Mouse (Mus musculus): Measurements from ENCODE around the gene Rita1. TPM values are rescaled to one million over a fixed set of nuclear protein-coding genes. Genes with fewer than 3 reads are reported as not detected.
A peak's percentile ranks its signal among the peaks of the same experiment; 100 is the strongest.

Gene Rita1
- polyA plus RNA-seq, 1 experiment = 8.0 TPM

GRCm38 (mm10) chr5:120604839-120605238 is 7.5 kb downstream of the Rita1 start:
- Histone ChIP-seq H3K27me3 (ENCODE audit: control insufficient read depth, insufficient read depth, low read length) (no peaks in the 10 kb centered on the region), H3K4me1 (ENCODE audit: control insufficient read depth, insufficient read depth, insufficient read length) (no peaks in the 10 kb centered on the region; the same call in 1 of the 2 replicates), H3K27ac (ENCODE audit: insufficient read depth, low read length) (no peak overlapping the region), H3K36me3 (ENCODE audit: control insufficient read depth, insufficient read depth, low read length) (no peaks in the 10 kb centered on the region), H3K4me3 (ENCODE audit: extremely low read depth, insufficient read depth, insufficient read length) (no peak overlapping the region)
- 3% methylated on average over 6 of the region's 6 CpGs for WGBS
- TF ChIP-seq POLR2A (IDR thresholded peaks at IDR 0.05; ENCODE audit: low read depth, low read length) (no peak), CTCF (IDR thresholded peaks at IDR 0.05; ENCODE audit: extremely low read depth, insufficient read depth, insufficient read length, insufficient replicate concordance) (peak; percentile 56; the same call in 1 of the 2 replicates)
- peak; percentile 53 to 82 for DNase-seq (ENCODE audit: low read depth in 1 of 2, low spot score in 2 of 2)

GRCm38 (mm10) chr5:120603515-120603914 is 8.9 kb downstream of the Rita1 start:
- 89% methylated on average over 7 of the region's 7 CpGs for WGBS
- DNase-seq (ENCODE audit: low read depth in 1 of 2, low spot score in 2 of 2) = no peak
- Histone ChIP-seq H3K27me3 (ENCODE audit: control insufficient read depth, insufficient read depth, low read length) (no peaks in the 10 kb centered on the region), H3K36me3 (ENCODE audit: control insufficient read depth, insufficient read depth, low read length) (no peaks in the 10 kb centered on the region), H3K4me1 (ENCODE audit: control insufficient read depth, insufficient read depth, insufficient read length) (no peaks in the 10 kb centered on the region; the same call in 1 of the 2 replicates), H3K27ac (ENCODE audit: insufficient read depth, low read length) (no peak overlapping the region), H3K4me3 (ENCODE audit: extremely low read depth, insufficient read depth, insufficient read length) (no peak overlapping the region)
- TF ChIP-seq POLR2A (IDR thresholded peaks at IDR 0.05; ENCODE audit: low read depth, low read length) (no peak), CTCF (IDR thresholded peaks at IDR 0.05; ENCODE audit: extremely low read depth, insufficient read depth, insufficient read length, insufficient replicate concordance) (no peak)

- H3K4me3 ChIP-seq (ENCODE audit: extremely low read depth, insufficient read depth, insufficient read length) = no peak overlapping the region
- no peaks in the 10 kb centered on the region; the same call in 1 of the 2 replicates for H3K4me1 ChIP-seq (ENCODE audit: control insufficient read depth, insufficient read depth, insufficient read length)
- TF ChIP-seq CTCF (IDR thresholded peaks at IDR 0.05; ENCODE audit: extremely low read depth, insufficient read depth, insufficient read length, insufficient replicate concordance) (no peak), POLR2A (IDR thresholded peaks at IDR 0.05; ENCODE audit: low read depth, low read length) (no peak)
- 96% methylated on average over 12 of the region's 12 CpGs for WGBS
- H3K27me3 ChIP-seq (ENCODE audit: control insufficient read depth, insufficient read depth, low read length) = no peaks in the 10 kb centered on the region
- no peaks in the 10 kb centered on the region for H3K36me3 ChIP-seq (ENCODE audit: control insufficient read depth, insufficient read depth, low read length)
- no peak overlapping the region for H3K27ac ChIP-seq (ENCODE audit: insufficient read depth, low read length)
- DNase-seq (ENCODE audit: low read depth in 1 of 2, low spot score in 2 of 2) = no peak
Measured at GRCm38 (mm10) chr5:120602210-120602609, 10.2 kb downstream of the Rita1 start.

GRCm38 (mm10) chr5:120600946-120601668 is 11.3 kb downstream of the Rita1 start:
- Histone ChIP-seq H3K27ac (ENCODE audit: insufficient read depth, low read length) (no peak overlapping the region), H3K4me1 (ENCODE audit: control insufficient read depth, insufficient read depth, insufficient read length) (no peaks in the 10 kb centered on the region; the same call in 1 of the 2 replicates), H3K36me3 (ENCODE audit: control insufficient read depth, insufficient read depth, low read length) (no peaks in the 10 kb centered on the region), H3K4me3 (ENCODE audit: extremely low read depth, insufficient read depth, insufficient read length) (no peak overlapping the region), H3K27me3 (ENCODE audit: control insufficient read depth, insufficient read depth, low read length) (no peaks in the 10 kb centered on the region)
- 79% methylated on average over 11 of the region's 11 CpGs for WGBS
- DNase-seq (ENCODE audit: low read depth in 1 of 2, low spot score in 2 of 2) = no peak
- peak; percentile 45; the same call in 1 of the 2 replicates for TF ChIP-seq CTCF (IDR thresholded peaks at IDR 0.05; ENCODE audit: extremely low read depth, insufficient read depth, insufficient read length, insufficient replicate concordance)
- no peak for TF ChIP-seq POLR2A (IDR thresholded peaks at IDR 0.05; ENCODE audit: low read depth, low read length)

GRCm38 (mm10) chr5:120599625-120600024 is 12.8 kb downstream of the Rita1 start:
- DNase-seq (ENCODE audit: low read depth in 1 of 2, low spot score in 2 of 2) = no peak
- WGBS = 70% methylated on average over 6 of the region's 6 CpGs
- Histone ChIP-seq H3K4me1 (ENCODE audit: control insufficient read depth, insufficient read depth, insufficient read length) (no peaks in the 10 kb centered on the region), H3K27ac (ENCODE audit: insufficient read depth, low read length) (no peak overlapping the region), H3K4me3 (ENCODE audit: extremely low read depth, insufficient read depth, insufficient read length) (no peak overlapping the region), H3K36me3 (ENCODE audit: control insufficient read depth, insufficient read depth, low read length) (no peaks in the 10 kb centered on the region), H3K27me3 (ENCODE audit: control insufficient read depth, insufficient read depth, low read length) (no peaks in the 10 kb centered on the region)
- no peak for TF ChIP-seq CTCF (IDR thresholded peaks at IDR 0.05; ENCODE audit: extremely low read depth, insufficient read depth, insufficient read length, insufficient replicate concordance)
- TF ChIP-seq POLR2A (IDR thresholded peaks at IDR 0.05; ENCODE audit: low read depth, low read length) = no peak

GRCm38 (mm10) chr5:120594485-120594884 is 17.9 kb downstream of the Rita1 start:
- no peak for TF ChIP-seq CTCF (IDR thresholded peaks at IDR 0.05; ENCODE audit: extremely low read depth, insufficient read depth, insufficient read length, insufficient replicate concordance)
- TF ChIP-seq POLR2A (IDR thresholded peaks at IDR 0.05; ENCODE audit: low read depth, low read length) = no peak

GRCm38 (mm10) chr5:120592141-120592540 is 20.2 kb downstream of the Rita1 start:
- peaks cover 8% of the 10 kb centered on the region; the same call in 1 of the 2 replicates for H3K4me1 ChIP-seq (ENCODE audit: control insufficient read depth, insufficient read depth, insufficient read length)
- H3K27ac ChIP-seq (ENCODE audit: insufficient read depth, low read length) = no peak overlapping the region
- no peak for DNase-seq (ENCODE audit: low read depth in 1 of 2, low spot score in 2 of 2)
- 86% methylated on average over 7 of the region's 7 CpGs for WGBS
- H3K27me3 ChIP-seq (ENCODE audit: control insufficient read depth, insufficient read depth, low read length) = no peaks in the 10 kb centered on the region
- H3K36me3 ChIP-seq (ENCODE audit: control insufficient read depth, insufficient read depth, low read length) = no peaks in the 10 kb centered on the region
- no peak for TF ChIP-seq POLR2A (IDR thresholded peaks at IDR 0.05; ENCODE audit: low read depth, low read length)
- TF ChIP-seq CTCF (IDR thresholded peaks at IDR 0.05; ENCODE audit: extremely low read depth, insufficient read depth, insufficient read length, insufficient replicate concordance) = no peak
- H3K4me3 ChIP-seq (ENCODE audit: extremely low read depth, insufficient read depth, insufficient read length) = no peak overlapping the region

More at GRCm38 (mm10) chr5:120594485-120594884, 17.9 kb downstream of the Rita1 start:
- Histone ChIP-seq H3K27ac (ENCODE audit: insufficient read depth, low read length) (no peak overlapping the region), H3K4me1 (ENCODE audit: control insufficient read depth, insufficient read depth, insufficient read length) (no peaks in the 10 kb centered on the region), H3K27me3 (ENCODE audit: control insufficient read depth, insufficient read depth, low read length) (no peaks in the 10 kb centered on the region), H3K4me3 (ENCODE audit: extremely low read depth, insufficient read depth, insufficient read length) (no peak overlapping the region), H3K36me3 (ENCODE audit: control insufficient read depth, insufficient read depth, low read length) (no peaks in the 10 kb centered on the region)
- DNase-seq (ENCODE audit: low read depth in 1 of 2, low spot score in 2 of 2) = no peak
- WGBS = 90% methylated on average over 6 of the region's 6 CpGs
